Mouse (Mus musculus): ENCODE data around the gene Trpm8.
A peak's percentile ranks its signal among the peaks of the same experiment; 100 is the strongest.

Trpm8 gene

DNA sequence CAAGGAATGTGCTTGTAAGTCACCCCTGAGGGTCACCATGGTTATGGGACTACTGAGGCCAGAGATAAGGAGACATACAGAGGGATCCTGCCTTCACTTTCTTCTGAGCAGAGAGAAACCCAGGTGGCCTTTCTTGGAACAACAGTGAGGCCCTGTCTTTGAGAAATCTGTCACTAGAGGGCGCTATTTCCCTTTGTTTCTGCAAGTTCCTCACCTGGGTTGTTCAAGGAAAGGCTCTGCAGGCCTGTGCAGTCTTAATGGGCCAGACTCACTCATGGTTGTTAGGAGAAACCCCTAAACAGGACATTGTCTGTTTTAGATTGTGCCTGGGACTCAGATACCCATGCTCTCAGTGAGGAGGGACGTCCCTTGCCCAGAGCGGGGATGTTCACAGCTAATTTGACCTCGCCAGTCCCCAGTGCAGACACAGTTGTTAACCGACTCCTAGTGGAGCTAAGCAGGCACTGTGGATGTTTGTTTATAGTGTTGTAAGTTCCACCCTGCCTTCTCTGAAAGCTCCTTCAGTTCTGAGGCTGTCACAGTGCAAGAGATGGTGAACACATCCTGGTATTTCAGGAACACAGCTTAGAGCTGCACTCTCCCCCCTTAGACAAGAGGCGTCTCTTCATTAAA lies 80.1 kb downstream of the Trpm8 start:
- peak; percentile 45 for DNase-seq (ENCODE audit: low spot score)

DNA sequence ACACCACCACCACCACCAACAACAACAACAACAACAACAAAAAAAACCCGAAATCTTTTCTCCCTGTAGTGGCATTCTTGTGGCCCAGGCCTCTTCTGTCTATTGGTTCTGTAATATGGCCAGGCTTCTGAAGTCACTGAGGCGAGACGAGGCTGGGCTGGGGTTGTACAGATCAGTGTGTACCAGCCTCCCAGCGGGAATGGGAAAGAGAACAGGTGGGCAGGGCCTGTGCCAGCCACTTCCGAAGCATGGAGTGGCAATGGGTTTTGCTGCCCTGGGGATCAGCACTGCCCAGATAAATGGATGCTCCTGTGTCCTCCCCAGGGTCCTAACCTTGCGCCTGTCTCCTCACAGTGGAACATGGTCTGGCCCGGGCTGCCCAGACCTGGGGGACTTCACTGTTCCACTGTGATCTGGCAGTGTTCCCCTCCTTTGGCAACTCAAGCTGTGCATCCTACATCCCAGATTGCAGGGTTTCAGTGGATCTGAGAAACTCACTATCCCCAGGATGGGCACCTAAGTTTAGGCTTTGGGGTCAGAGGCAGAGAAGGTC lies 80.7 kb downstream of the Trpm8 start:
- DNase-seq (ENCODE audit: low spot score) = no peak

DNA sequence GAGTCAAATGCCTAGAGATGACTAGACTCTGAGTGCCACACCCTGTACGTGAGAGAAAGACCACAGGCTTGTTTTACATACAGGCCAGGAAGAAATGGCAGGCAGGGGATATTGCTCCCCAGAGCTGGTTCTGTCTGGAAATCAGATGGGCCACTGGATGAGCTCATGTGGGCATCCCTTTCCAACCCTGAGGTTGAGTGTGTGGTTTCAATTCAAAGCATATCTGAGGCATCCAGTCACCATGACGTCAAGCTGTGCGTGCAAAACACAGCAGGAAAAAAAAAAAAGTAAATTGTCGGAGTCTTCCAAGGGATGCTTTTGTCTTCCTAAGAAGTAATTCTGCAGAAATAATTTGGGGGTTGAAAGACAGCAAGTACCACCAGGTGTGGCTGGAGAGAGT lies 83.6 kb downstream of the Trpm8 start:
- no peak for DNase-seq (ENCODE audit: low spot score)

DNA sequence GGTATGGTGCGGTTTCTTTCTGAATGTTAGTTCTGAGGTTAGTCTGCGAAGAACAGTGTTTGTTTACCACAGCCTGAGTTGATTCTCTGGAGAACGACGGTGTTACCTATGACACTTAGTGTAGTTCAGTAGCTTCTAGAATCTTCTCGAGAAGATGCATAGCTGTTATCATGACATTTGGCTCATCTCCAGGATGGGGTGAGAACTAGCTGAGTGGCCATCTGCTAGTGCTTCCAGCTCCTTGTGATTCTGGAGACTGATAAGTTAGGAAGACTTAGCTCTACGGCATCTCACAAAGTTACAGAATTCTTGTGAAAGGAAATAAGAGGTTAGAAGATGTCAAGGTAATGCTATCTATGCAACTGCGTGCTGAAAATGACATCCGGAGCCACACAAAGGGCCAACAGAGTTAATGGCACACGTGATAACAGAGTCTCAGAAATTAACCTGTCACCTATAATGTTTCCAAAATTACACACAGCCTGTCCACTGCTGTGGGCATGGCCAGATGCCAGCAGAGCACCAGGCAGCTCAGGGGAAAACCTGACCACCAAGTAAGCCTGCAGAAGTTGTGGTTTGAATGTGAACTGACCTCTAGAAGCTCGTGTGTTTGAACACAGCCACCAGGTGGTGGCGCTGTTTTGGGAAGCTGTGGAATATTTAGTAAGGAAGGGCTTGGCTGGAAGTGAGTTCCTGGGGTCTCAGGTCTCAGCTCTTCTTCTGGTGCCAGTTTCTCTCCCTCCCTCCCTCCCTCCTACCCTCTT lies 89.6 kb downstream of the Trpm8 start:
- no peak for DNase-seq (ENCODE audit: low spot score)

DNA sequence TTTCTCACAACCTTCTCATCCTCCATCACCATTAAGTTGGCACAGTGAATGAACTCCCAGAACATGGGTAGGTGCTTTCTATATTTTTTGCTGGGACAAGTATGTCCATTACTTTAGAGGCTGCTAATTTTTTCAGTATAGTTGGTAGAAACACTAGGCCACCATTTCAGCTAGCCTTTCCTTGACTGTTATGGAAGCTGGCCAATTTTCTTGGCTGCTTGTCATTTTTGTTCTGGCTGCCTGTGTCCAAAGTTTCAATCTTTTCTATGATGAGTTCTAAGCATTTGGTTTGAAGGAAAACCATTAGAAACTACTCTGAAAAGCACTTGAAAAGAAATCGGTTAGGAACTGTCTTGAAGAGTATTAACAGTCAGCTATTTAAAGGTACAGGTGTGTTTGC lies 101.0 kb downstream of the Trpm8 start:
- DNase-seq (ENCODE audit: low spot score) = no peak

DNA sequence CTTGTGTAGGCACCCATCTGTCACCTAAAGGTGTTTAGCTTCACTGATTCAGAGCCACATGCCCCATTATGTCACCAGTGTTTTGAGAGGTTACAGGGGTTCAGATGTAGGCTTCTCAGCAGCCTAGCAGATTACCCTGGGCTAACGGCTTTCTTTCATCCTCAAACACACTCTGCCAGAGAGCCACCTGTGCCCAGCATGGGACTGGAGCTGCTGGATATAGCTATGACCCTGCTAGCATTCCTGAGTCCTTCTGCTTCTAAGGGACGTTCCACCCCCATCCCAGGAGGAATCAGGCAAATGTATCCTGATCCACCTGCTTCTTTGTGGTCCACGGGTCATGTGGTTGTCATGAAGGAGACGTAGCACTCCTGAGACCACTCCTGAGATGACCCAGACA lies 114.2 kb downstream of the Trpm8 start:
- DNase-seq (ENCODE audit: low spot score) = no peak

DNA sequence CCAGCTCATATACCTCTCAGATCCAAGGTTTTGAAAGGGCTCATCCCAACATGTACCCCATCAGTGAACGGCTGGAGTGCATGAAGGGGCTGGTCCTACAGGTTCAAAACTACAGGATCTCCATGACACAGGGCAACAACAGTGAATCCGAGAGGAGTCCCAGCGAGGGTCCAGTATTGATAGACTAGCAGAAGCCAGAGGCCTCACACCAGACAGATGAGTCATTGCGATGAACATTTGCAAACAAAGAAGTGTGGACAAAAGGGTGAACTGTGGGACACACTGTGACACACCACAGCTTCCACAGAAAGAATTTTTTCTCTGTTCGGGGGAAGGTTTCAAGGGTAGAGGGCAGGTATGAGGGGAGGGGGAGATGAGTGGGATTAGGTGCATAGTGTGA lies 115.9 kb downstream of the Trpm8 start:
- DNase-seq (ENCODE audit: low spot score) = no peak

DNA sequence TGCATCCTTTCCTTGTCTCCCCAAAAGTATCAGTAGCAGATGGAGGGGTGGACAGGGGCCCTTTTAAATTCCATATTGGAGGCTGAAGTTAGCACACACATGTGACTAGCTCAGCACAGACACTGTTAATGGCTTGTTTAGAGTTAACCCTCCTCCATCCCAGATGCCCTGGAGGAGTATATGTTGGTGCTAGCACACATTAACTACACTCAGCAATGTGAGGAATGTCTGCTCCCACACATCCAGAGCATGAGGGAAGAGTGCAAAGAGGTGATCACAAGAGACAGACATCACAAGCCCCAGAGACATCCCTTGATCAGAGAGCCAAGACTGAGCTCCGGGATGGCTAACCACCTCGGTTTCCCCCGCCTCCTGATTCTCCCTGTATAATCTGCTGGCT lies 125.9 kb downstream of the Trpm8 start:
- no peak for DNase-seq (ENCODE audit: low spot score)

DNA sequence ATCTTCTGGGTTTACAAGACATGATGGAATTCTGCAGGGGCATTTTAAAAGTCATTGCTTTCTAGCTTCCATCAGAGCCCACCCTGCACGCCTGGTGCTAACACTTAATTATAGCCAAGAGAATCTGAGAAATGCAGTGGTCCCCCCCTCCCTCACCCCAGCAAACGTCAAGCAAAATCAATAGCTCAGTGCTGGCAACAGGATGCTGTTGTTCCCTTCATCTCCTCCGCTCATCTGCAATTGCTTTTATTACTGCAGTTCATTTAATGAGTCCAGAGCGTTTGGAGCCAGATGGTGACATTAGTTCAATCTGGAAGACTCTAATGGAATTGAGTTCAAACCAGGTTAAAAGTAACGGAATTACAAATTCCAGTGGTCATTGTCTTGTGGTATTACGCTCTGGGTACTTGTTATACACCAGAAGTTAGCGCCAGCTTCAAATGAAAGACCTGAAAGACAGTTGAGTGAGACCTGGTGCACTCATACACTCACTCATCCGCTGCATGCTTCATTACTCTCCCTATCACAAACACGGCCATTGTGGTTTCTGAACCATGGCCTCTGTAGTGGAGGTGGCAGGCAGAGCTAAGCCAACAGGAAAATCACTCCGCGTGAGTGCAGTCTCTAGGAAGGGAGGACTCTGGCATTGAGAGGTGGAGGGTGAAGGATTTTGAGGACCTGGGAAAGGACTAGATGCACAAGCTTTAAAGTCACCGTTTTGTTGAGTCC lies 128.8 kb downstream of the Trpm8 start:
- DNase-seq (ENCODE audit: low spot score) = no peak

DNA sequence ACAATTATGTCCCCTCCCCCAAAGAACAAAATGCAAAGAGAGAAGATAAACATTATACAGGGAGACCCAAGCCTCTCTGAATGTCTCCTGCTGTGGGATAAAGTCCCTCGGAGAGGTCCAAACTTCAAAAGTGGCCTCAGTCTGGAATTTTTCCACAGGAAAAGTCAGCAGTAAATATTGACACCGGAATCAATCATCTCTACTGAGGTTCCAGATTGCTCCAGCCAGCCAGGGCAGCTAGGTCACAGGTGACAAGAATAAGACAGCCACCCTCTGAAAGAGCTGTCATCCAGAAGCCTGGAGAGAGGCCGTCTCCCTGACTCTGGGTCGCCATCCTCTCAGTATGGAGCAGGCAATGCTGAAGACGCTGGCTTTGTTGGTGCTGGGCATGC lies 129.3 kb downstream of the Trpm8 start, which contains the start of gene Spp2:
TSS of gene Spp2 (plus strand) at position 155 of the 392 bp plus-strand sequence.
- DNase-seq (ENCODE audit: low spot score) = no peak

DNA sequence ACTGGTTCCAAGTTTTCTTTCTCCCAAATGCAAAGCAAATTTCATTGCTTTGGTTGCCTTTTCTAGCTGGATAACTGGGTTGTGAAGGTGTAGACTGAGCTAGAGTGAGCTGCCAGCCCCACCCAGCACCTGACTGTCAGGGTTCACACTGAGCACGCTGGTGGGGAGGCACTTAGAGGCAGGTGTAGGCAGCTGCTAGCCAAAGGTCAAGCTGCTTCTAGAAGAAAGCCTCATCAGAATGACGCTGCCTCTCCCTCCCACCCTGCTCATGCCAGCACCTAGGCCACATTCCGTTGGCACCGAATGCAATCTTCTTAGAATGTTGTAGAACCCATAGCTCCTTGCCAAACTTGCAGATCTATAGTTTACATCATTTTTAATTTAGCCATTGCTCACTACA lies 130.9 kb downstream of the Trpm8 start:
- no peak for DNase-seq (ENCODE audit: low spot score)

DNA sequence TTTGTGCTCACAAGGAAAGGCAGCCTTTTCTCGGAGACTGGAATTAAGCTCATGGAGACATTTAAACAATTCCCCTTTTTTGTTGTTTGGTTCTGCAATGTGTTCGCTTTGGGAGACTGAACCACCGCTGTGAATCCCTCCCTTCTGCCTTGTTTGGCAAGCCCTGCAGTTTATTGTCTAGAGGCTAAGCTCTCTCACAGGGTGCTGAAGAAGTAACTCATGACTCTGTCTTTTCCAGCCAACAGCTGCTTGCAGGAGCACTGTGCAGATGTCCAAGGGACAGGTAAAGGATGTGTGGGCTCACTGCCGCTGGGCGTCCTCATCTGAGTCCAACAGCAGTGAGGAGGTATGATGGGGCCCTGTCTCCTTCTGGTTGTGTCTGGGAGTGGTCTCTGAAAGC lies 134.6 kb downstream of the Trpm8 start:
- no peak for DNase-seq (ENCODE audit: low spot score)

DNA sequence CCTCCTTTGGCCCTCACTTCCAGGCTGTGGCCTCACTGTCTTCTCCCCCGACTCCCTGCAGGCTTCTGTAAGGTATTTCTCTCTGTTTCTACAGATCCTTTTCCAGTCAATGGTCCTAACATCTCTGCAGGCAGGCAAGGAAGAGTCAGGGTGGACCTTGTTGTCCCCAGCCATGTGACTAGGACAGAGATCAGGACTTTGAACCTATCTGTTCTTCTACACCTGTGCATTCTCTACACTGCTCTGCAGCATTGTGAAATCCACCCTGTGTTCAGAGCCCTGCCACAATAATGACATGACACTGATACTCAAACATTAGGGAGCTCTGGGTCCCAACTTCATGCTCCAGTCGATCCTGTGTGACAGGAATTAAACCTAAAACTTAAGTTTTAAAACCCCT lies 141.5 kb downstream of the Trpm8 start:
- DNase-seq (ENCODE audit: low spot score) = no peak

DNA sequence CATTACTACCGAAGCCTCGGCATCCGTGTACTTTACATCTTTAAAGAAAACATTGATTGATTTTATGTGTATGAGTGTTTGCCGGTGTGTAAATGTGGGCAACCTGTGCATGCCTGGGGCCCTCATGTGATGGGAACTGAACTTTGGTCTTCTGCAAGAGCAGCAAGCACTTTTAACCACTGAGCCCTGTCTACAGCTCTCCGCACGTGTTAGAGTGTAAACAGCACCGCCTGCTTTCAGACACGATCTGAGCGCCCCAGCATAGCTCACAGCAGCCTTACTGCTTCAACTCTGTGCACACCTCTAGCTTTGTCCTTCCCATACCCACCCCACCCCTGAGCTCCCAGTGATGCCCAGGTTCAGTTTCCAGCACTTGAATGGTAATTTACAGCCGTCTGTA lies 144.6 kb downstream of the Trpm8 start:
- no peak for DNase-seq (ENCODE audit: low spot score)

DNA sequence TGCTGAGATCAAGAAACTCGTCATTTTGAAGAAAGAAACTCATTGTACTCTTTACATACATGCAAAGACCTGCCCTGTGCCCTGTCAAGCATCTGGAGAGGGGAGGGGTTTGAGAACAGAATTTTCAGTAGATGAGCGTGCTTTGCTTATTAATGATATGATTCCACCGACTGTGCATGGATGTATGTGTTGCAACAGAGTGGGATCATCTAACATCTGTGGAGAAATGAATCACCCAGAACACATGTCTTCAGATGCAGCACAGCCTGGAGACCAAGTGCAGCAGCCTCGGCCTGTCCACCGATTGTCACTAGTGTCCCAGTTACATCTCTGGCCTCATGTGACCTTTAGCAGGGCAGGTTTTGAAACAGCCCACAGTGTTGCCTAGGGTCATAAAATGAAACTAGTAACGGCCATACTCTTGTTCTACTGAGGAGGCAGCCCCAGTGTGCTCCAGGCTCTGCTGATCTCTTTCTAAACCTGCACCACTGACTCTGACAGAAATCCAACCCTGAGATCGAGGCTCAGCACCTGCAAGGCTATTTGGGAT lies 145.5 kb downstream of the Trpm8 start:
- no peak for DNase-seq (ENCODE audit: low spot score)

DNA sequence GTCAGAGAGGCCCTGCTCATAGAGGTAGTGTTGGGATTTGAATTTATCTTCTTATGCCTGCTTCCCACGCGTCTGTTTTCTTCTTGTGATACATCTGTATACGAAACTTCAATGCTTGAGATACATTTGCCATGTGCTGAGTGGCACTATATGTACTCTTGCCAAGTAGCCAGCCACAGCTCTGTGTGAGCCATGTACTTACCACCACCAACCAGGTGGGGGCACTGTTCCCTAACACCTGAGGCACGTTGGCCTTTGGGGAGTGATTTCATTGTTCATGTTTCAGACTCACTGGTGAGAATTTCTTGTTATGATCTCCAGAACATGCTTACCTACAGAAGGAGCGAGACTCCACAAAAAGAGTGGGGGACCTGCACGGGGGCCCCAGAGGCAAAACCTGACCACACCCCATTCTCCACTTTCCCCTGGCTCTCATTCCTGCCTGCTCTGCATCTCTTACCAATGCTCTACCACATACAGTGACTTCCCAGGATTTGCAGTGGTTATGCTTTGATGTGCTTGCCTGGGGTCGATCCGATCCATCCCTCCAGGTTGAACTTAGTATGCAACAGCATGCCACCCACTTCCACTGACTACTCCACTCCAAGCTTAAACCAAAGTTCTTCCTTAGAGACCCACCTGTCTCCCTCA lies 147.3 kb downstream of the Trpm8 start:
- peak; percentile 77 for DNase-seq (ENCODE audit: low spot score)

DNA sequence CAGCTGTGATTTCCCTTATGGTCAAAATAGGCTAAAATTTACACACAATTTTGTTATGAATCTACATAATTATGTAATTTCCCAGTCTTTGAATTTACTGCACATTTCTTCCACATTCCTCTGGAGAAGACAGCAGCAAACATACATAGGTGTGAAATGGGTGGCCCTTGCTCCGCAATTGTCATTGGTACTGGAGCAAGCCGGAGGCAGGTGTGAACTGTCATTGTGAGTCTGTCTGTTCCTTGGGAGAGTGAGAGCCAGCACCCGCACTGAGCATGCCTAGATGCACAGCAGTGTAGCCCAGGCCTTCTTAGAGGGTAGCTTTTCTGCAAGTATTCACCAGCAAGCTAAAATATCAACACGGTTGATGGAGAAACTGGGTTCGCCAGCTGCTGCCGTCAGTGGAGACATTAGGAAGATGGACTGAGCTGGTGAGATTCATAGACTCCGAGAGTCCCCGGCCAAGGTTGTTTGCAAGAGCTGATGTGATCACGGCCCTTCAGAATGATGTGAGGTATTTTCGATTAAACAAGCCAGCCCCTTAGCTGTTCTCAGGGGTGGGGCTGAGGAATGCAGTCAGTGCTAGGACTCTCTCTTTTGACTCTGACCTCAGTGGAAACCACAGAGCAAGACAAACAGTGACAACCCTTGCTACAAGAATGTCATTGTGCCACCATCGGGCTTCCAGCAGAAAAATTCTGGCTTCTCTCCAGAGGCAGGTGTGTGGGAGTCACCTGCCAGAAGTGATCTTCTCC lies 150.7 kb downstream of the Trpm8 start:
- peak; percentile 62 for DNase-seq (ENCODE audit: low spot score)

DNA sequence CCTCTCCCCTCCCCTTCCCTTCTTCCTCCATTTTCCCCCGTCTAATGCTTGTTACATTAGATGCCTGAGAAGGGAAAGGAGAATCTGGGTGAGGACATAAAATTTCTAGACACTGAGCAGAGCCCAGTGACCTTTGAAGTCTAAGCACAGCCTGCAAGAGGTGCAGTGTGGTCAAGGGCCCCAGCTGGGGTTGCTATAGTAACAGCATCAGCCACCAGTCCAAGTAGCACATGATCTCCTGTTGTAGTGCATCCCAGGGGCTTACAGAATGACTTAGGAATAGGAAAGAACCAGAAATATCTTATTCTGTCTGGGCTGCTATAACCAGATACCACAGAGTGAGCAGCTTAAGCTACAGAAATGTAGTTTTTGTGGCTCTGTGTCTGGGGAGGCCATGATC lies 152.0 kb downstream of the Trpm8 start:
- no peak for DNase-seq (ENCODE audit: low spot score)

DNA sequence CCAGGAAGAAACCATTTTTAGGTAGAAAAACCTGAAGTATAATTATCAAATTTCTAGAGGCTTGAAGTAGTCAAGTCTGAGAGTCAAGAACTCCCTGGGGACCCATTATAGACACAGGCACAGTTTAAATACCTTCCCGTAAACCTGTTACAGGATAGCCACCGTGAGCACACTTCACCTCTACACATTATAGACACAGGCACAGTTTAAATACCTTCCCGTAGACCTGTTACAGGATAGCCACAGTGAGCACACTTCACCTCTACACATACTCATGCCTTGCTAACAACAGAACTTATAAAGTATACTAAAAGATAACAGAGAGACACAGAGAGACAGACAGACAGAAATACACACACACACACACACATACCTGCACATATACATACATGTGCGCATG lies 153.8 kb downstream of the Trpm8 start:
- no peak for DNase-seq (ENCODE audit: low spot score)

DNA sequence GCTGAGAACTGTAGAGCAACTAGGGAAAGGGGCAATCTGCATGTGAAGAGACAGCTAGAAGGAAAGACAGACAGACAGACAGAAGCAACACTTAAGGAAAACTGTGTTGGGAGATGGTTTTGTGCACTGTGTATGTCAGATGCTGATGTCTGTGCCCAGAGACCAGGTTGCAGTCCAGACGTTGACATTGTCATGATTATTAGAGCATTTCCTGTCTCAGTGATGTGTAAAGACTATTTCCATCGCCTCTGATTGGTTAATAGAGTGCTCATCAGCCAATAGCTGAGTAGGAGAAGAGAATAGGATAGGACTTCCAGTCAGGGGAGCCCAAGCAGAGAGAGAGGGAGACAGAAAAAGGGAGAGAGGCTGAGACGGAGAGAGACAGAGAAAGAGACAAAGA lies 155.1 kb downstream of the Trpm8 start:
- DNase-seq (ENCODE audit: low spot score) = no peak

DNA sequence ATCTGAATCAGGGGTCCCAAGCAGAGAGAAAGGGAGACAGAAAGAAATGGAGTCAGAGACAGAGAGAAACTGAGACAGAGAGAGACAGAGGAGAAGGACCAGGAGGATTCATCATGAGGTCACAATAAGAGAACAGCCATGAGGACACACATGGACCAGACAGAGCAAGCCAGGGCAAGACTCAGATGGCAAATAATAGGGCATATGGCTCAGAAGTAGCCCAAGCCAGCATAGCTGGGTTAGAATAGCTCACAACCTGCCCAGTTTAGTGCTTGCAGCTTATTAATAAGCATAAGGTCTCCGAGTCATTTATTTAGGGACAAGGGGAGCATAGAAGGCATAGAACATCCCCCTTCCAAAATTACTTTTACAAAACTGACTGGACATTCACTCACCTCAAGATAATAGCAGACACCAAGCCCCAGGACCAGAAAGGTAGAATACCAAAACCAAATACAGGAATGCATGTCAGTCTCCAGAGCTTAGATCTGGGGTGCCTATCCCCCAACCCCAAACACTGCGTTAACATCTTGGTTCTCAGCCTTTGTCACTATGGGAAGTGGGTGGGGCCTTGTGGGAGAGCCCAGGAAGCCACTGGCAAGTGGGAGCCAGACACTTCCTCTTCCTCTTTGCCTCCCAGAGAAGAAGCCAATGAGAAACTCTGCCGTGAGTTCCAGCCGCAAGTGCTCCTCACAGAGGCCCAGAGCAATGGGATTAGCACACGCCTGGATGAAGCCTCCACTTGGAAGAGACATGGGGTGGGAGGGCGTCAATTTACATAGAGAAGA lies 155.8 kb downstream of the Trpm8 start:
- DNase-seq (ENCODE audit: low spot score) = no peak

All from lung, postnatal 25 days (tissue).